Mouse (Mus musculus): ENCODE measurements around the gene Homer3. TPM values are rescaled to one million over a fixed set of nuclear protein-coding genes. Genes with fewer than 3 reads are reported as not detected.

Gene Homer3
- polyA plus RNA-seq, 2 experiments = 38.2 to 81.2 TPM

- no peak overlapping the region for H3K27ac ChIP-seq (replicated peaks; ENCODE audit: low read depth, low read length)
- no peak for ATAC-seq (ENCODE audit: low FRiP score, low read depth)
- H3K4me2 ChIP-seq (replicated peaks; ENCODE audit: low read depth, low read length, severe bottlenecking) = no peak overlapping the region
- H3K4me3 ChIP-seq (replicated peaks; ENCODE audit: low read length) = no peak overlapping the region
- peaks cover 83% of the 10 kb centered on the region for H3K36me3 ChIP-seq (ENCODE audit: control insufficient read depth, insufficient read depth, low read length)
- H3K27me3 ChIP-seq (ENCODE audit: control insufficient read depth, insufficient read depth, low read length) = no peaks in the 10 kb centered on the region
- H3K4me1 ChIP-seq (ENCODE audit: control insufficient read depth, insufficient read depth, low read length) = peaks cover under 1% of the 10 kb centered on the region; the same call in 1 of the 2 replicates
- DNase-seq (ENCODE audit: low spot score) = no peak
- WGBS = 81% methylated on average over 5 of the region's 5 CpGs
- H3K9ac ChIP-seq (ENCODE audit: low read depth, low read length, severe bottlenecking) = no peak overlapping the region
- TF ChIP-seq POLR2A (IDR thresholded peaks at IDR 0.05; ENCODE audit: borderline replicate concordance, extremely low read depth, insufficient read depth, insufficient read length) = no peak
- H3K9me3 ChIP-seq (ENCODE audit: control insufficient read depth, low read length) = no peaks in the 10 kb centered on the region
Measured at GRCm38 (mm10) chr8:70240642-70241041, 42.0 kb upstream of the Homer3 start.

- Histone ChIP-seq H3K4me1 (ENCODE audit: control insufficient read depth, insufficient read depth, low read length) (no peaks in the 10 kb centered on the region), H3K9me3 (ENCODE audit: control insufficient read depth, low read length) (no peaks in the 10 kb centered on the region), H3K27ac (replicated peaks; ENCODE audit: low read depth, low read length) (no peak overlapping the region), H3K9ac (ENCODE audit: low read depth, low read length, severe bottlenecking) (no peak overlapping the region), H3K36me3 (ENCODE audit: control insufficient read depth, insufficient read depth, low read length) (peaks cover 86% of the 10 kb centered on the region), H3K4me3 (replicated peaks; ENCODE audit: low read length) (no peak overlapping the region), H3K4me2 (replicated peaks; ENCODE audit: low read depth, low read length, severe bottlenecking) (no peak overlapping the region), H3K27me3 (ENCODE audit: control insufficient read depth, insufficient read depth, low read length) (no peaks in the 10 kb centered on the region)
- WGBS = 95% methylated on average over 6 of the region's 6 CpGs
- ATAC-seq (ENCODE audit: low FRiP score, low read depth) = no peak
- DNase-seq (ENCODE audit: low spot score) = no peak
- TF ChIP-seq POLR2A (IDR thresholded peaks at IDR 0.05; ENCODE audit: borderline replicate concordance, extremely low read depth, insufficient read depth, insufficient read length) = no peak
Measured at GRCm38 (mm10) chr8:70246622-70247021, 36.0 kb upstream of the Homer3 start.

DNA sequence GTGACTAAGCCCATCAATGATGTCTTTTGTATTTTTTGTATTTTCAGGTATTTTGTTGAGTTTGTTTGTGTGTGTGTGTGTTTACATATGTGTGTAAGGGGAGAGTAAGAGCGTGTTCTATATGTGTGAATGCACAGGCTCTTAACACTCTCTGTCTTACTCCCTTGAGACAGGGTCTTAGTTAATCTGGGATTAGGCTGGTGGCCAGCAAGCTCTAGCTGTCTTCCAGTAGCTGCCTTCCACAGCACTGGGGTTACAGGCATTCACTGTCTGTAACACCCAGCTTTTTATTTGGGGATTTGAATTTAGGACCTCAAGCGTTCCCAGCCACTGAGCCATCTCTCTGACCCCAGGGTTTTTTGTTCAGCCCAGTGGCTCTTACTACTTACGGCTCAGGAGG is 34.8 kb upstream of the Homer3 start:
- Histone ChIP-seq H3K9me3 (ENCODE audit: control insufficient read depth, low read length) (no peaks in the 10 kb centered on the region), H3K27ac (replicated peaks; ENCODE audit: low read depth, low read length) (no peak overlapping the region), H3K36me3 (ENCODE audit: control insufficient read depth, insufficient read depth, low read length) (peaks cover 86% of the 10 kb centered on the region), H3K4me1 (ENCODE audit: control insufficient read depth, insufficient read depth, low read length) (no peaks in the 10 kb centered on the region), H3K9ac (ENCODE audit: low read depth, low read length, severe bottlenecking) (no peak overlapping the region), H3K27me3 (ENCODE audit: control insufficient read depth, insufficient read depth, low read length) (no peaks in the 10 kb centered on the region), H3K4me3 (replicated peaks; ENCODE audit: low read length) (no peak overlapping the region), H3K4me2 (replicated peaks; ENCODE audit: low read depth, low read length, severe bottlenecking) (no peak overlapping the region)
- 91% methylated on average over 3 of the region's 3 CpGs for WGBS
- DNase-seq (ENCODE audit: low spot score) = no peak
- no peak for ATAC-seq (ENCODE audit: low FRiP score, low read depth)
- no peak for TF ChIP-seq POLR2A (IDR thresholded peaks at IDR 0.05; ENCODE audit: borderline replicate concordance, extremely low read depth, insufficient read depth, insufficient read length)

- Histone ChIP-seq H3K9ac (ENCODE audit: low read depth, low read length, severe bottlenecking) (no peak overlapping the region), H3K36me3 (ENCODE audit: control insufficient read depth, insufficient read depth, low read length) (peaks cover 98% of the 10 kb centered on the region), H3K9me3 (ENCODE audit: control insufficient read depth, low read length) (no peaks in the 10 kb centered on the region), H3K27me3 (ENCODE audit: control insufficient read depth, insufficient read depth, low read length) (no peaks in the 10 kb centered on the region), H3K27ac (replicated peaks; ENCODE audit: low read depth, low read length) (no peak overlapping the region), H3K4me3 (replicated peaks; ENCODE audit: low read length) (no peak overlapping the region), H3K4me1 (ENCODE audit: control insufficient read depth, insufficient read depth, low read length) (no peaks in the 10 kb centered on the region), H3K4me2 (replicated peaks; ENCODE audit: low read depth, low read length, severe bottlenecking) (no peak overlapping the region)
- DNase-seq (ENCODE audit: low spot score) = no peak
- WGBS = 84% methylated on average over 1 of the region's 1 CpGs
- no peak for ATAC-seq (ENCODE audit: low FRiP score, low read depth)
- TF ChIP-seq POLR2A (IDR thresholded peaks at IDR 0.05; ENCODE audit: borderline replicate concordance, extremely low read depth, insufficient read depth, insufficient read length) = no peak
Measured at GRCm38 (mm10) chr8:70254628-70255027, 28.0 kb upstream of the Homer3 start.

DNA sequence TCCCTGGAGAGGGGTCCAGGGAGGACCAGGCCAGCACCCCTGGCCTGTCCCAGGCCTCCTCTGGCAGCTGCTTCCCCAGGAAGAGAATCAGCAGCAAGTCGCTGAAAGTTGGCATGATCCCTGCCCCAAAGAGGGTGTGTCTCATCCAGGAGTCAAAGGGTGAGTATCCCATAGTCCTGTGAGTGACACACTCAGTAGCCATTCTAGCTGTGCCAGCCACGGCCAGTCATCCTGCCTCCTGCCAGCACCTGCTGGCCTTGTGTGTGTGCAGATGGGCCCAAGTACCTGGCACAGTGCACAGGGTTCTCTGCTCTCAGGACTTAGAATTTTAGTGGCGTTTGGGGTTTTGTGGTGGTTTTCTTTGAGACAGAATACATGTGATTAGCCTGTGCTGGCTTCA is 25.2 kb upstream of the Homer3 start:
- TF ChIP-seq POLR2A (IDR thresholded peaks at IDR 0.05; ENCODE audit: borderline replicate concordance, extremely low read depth, insufficient read depth, insufficient read length) = no peak
- H3K9ac ChIP-seq (ENCODE audit: low read depth, low read length, severe bottlenecking) = no peak overlapping the region
- no peak for DNase-seq (ENCODE audit: low spot score)
- H3K4me2 ChIP-seq (replicated peaks; ENCODE audit: low read depth, low read length, severe bottlenecking) = no peak overlapping the region
- H3K4me3 ChIP-seq (replicated peaks; ENCODE audit: low read length) = no peak overlapping the region
- no peaks in the 10 kb centered on the region for H3K27me3 ChIP-seq (ENCODE audit: control insufficient read depth, insufficient read depth, low read length)
- 87% methylated on average over 3 of the region's 3 CpGs for WGBS
- H3K4me1 ChIP-seq (ENCODE audit: control insufficient read depth, insufficient read depth, low read length) = no peaks in the 10 kb centered on the region
- no peak for ATAC-seq (ENCODE audit: low FRiP score, low read depth)
- H3K27ac ChIP-seq (replicated peaks; ENCODE audit: low read depth, low read length) = no peak overlapping the region
- H3K9me3 ChIP-seq (ENCODE audit: control insufficient read depth, low read length) = no peaks in the 10 kb centered on the region
- peaks cover 98% of the 10 kb centered on the region for H3K36me3 ChIP-seq (ENCODE audit: control insufficient read depth, insufficient read depth, low read length)

DNA sequence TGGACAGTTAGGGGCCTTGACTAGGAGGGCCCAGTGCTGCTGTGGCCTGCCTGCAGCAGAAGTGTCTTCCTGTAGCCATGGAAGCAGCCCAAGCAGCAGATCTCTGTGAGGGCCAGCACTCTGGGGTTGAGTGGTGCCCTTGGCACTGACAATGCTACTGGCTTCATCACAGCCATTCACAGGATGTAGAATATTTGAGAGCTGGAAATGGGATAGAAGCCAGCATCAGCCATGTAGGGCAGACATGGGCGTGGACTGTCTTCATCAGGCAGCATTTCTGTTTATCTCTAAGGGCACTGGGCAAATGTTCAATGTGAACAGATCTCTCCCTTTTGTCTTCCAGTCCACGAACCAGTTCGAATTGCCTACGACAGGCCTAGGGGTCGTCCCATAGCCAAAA is 24.0 kb upstream of the Homer3 start:
- Histone ChIP-seq H3K4me1 (ENCODE audit: control insufficient read depth, insufficient read depth, low read length) (no peaks in the 10 kb centered on the region), H3K36me3 (ENCODE audit: control insufficient read depth, insufficient read depth, low read length) (peaks cover 98% of the 10 kb centered on the region), H3K9ac (ENCODE audit: low read depth, low read length, severe bottlenecking) (no peak overlapping the region), H3K27me3 (ENCODE audit: control insufficient read depth, insufficient read depth, low read length) (no peaks in the 10 kb centered on the region), H3K9me3 (ENCODE audit: control insufficient read depth, low read length) (no peaks in the 10 kb centered on the region), H3K27ac (replicated peaks; ENCODE audit: low read depth, low read length) (no peak overlapping the region), H3K4me2 (replicated peaks; ENCODE audit: low read depth, low read length, severe bottlenecking) (no peak overlapping the region), H3K4me3 (replicated peaks; ENCODE audit: low read length) (no peak overlapping the region)
- WGBS = 95% methylated on average over 5 of the region's 5 CpGs
- no peak for TF ChIP-seq POLR2A (IDR thresholded peaks at IDR 0.05; ENCODE audit: borderline replicate concordance, extremely low read depth, insufficient read depth, insufficient read length)
- no peak for ATAC-seq (ENCODE audit: low FRiP score, low read depth)
- DNase-seq (ENCODE audit: low spot score) = no peak
